Mouse (Mus musculus): Measurements from ENCODE around the gene Cacna1c. TPM values are rescaled to one million over a fixed set of nuclear protein-coding genes. Genes with fewer than 3 reads are reported as not detected.
A peak's percentile ranks its signal among the peaks of the same experiment; 100 is the strongest.

Gene Cacna1c
- total RNA-seq, 2 experiments from 2014 or later, result 60.6 to 70.9 TPM

DNA sequence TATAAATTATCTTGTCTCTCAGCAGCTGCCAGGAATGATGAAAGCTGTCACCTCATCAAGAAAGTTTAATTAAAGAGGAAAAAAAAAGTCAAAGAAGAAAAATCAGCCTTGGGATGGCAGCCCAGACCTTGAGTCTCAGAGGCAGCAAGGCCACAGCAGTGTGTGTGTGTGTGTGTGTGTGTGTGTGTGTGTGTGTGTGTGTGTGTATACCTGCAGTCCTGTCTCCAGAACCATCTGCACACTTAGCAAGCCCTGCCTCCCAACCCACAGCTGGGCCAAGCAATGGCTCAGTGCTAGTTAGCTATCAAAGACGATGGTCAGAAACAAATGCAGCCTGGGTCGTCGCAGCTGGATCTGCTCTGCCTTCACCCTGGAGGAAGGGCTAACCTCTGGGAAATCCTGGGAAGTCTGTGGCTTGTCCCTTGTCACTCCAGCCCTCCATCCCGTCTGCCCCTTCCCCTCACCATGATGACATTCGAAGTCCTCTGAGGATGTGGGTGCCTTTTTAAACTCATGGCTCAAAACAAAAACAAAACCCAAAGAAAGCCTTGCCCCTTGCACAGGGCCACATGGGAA, 378.2 kb downstream of the Cacna1c start:
- intact Hi-C loops (cut with DNase I), result no loop called here
- no peak for DNase-seq (ENCODE audit: low spot score in 2 of 2)

DNA sequence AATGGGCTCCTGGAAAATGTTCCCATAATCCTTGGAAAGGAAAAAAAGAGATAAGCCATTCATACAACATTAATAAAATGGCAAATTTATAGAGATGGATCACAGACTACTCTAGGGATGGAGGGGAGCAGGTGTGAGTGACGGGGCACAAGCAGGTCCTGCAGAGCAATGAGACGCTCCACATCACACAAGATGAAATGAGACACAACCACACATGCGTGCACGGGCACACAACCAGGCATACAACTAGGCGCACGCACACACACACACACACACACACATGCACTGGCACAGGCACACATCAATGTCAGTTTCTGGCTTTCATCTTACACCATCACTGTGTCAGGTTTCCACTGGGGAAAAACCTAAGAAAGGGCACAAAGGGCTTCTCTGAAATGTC, 380.0 kb downstream of the Cacna1c start:
- no peak for DNase-seq (ENCODE audit: low spot score in 2 of 2)
- intact Hi-C loops (cut with DNase I), result no loop called here

DNA sequence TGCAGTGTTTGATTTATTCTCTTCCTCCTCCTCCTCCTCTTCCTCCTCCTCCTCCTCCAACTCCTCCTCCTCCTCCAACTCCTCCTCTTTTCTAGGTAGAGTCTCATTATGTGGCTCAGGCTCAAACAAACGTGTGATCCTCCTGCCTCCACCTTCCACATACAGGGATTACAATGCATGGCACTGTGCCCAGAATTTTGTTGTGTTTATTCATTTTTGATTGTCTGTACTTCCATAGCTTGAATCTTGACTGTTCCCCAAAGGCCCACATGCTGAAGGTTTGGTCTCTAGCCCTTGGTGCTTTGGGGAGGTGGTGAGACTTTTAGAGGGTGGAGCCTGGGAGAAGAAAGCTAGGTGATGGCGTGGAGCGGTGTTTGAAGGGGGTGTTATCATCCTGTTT, 383.7 kb downstream of the Cacna1c start:
- intact Hi-C loops (cut with DNase I), result no loop called here
- DNase-seq (ENCODE audit: low spot score in 2 of 2), result no peak

DNA sequence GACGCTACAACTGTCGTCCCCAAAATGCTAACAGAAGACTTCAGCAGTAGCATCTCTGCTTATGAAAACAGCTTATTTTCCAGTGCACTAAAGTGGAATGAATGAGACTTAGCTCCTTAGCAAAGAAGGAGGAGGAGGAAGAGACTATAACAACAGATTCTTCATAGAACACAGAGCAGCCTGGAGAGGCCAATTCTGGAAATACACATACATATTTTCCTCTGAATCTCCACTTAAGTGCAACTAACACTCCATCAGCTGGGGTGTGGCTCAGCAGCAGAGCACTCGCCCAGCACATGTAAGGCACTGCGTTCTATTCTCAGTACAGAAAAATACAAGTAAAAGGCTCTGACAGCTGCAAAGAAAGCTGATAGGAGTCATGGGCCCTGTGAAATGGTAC, 384.2 kb downstream of the Cacna1c start:
- intact Hi-C loops (cut with DNase I), result no loop called here
- DNase-seq (ENCODE audit: low spot score in 2 of 2), result peak; percentile 31 to 71

DNA sequence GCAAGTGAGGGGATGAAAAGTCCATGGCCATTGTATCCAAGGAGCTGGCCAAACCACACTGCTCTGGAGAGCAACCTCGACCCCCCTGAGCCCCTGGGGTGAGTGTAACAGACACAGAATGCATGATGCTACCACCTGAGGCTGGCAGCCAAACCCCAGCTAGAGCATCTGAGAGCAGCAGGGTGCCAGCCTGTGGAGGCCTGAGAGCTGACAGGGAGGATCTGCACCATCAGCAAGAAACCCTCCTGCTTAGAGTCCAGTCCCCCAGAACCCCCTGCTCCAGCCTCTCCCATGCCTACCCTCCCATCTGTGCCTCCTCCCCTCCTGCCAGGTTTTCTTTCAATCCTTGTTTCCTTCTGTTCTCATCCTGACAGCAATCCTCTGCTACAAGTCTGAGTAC, 385.4 kb downstream of the Cacna1c start:
- DNase-seq (ENCODE audit: low spot score in 2 of 2), result no peak

DNA sequence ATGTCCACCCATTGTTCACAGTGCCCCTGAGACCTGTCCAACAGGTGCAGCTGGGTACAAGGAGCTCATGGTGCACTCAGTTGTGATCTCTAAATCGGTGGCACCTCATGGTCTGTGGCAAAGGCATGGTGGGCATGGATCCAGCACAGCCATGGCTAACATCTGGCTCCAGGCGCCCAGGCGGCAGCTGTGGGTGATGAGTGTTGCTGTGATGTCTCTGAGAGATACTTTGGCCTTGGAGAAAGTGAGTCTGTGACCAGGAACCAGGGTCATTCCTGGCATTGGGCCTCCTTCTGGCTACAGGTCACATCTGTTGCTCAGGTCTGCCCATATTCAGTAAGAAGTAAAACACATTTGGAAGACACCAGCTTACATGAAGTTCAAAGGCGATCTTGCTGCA, 391.1 kb downstream of the Cacna1c start:
- intact Hi-C loops (cut with DNase I), result no loop called here
- no peak for DNase-seq (ENCODE audit: low spot score in 2 of 2)

More for the DNA sequence above, 385.4 kb downstream of the Cacna1c start:
- intact Hi-C loops (cut with DNase I), result no loop called here

DNA sequence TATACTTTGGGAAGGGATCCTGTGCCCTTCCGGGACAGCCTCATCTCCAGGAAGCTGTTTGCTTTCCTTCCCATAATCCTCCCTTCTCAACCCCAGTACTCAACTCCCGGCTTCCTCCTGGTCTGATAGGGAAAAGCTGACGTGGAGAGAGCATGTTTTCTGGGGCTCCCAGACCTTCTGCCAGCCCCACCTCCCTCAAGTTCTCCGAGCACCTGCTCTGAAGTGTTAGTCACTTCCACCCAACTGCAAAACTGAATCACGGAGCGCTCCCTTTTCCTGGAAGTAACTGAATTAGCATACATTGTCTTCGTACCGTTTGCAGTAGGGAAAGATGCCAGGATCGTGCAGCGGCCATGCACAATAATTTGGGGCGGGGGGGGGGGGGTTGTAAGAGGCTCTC, 393.9 kb downstream of the Cacna1c start:
- peak in 1 of 2 experiments; percentile 72 for DNase-seq (ENCODE audit: low spot score in 2 of 2)
- intact Hi-C loops (cut with DNase I), result no loop called here

DNA sequence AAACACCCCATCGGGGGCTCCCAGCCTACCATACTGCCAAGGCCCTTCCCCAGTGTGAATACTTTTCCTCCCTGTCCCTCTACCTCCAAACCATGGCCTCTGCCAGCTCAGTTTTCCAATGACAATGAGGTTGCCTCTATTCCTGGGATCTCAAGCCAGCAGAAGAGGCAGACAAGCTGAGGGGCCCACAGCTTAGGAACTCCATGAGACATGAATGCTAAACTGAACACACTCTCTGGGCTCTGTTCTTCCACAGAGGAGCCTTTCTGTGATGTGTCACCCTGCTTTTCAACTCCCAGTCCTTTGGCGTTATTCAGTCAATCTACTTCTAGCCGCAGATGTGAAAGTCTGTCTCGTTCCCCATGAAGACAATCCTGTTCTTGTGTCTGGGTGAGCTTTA, 399.8 kb downstream of the Cacna1c start:
- intact Hi-C loops (cut with DNase I), result no loop called here
- no peak for DNase-seq (ENCODE audit: low spot score in 2 of 2)

DNA sequence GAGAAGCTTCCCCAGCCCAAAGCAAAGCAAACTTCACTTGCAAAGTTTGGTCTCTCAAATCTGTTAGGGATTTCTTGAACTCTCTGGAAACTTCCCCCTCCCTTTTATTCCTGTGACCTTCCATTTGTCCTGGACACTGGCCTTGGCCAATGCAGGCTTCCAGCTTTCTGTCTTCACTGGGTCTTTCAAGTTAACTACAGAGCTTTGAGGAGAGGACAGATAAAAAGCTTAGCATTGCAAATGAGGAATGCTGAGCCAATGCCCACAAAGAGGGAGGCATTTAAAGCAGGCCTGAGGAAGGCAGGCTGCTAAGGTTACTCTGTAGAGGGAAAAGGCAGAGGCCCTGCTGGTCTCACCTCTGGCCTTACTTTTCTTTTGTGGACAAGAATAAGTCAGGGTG, 400.5 kb downstream of the Cacna1c start:
- intact Hi-C loops (cut with DNase I), result no loop called here
- DNase-seq (ENCODE audit: low spot score in 2 of 2), result peak in 1 of 2 experiments; percentile 35

DNA sequence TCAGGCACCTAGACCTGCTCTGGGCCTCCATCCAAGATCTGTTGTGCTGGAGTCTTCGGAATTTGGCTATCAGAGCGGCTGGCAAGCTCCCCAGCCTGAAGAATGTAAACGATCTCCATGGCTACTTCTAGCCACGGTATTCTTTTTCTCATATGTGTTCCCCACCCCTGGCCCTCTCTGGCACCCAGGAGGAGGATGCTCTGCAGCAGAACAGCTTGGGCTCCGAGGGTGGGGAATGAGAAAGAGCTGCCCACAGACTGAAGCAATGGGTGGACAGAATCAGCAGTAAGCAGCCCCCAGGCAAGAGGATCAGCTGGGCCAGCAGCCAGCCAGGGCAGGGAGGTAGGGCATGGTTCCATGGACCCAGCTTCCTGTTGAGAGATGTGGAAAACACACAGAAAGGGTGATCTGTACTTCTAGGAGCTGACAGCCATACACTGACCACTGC, 404.3 kb downstream of the Cacna1c start:
- intact Hi-C loops (cut with DNase I), result no loop called here
- peak; percentile 45 to 74 for DNase-seq (ENCODE audit: low spot score in 2 of 2)

DNA sequence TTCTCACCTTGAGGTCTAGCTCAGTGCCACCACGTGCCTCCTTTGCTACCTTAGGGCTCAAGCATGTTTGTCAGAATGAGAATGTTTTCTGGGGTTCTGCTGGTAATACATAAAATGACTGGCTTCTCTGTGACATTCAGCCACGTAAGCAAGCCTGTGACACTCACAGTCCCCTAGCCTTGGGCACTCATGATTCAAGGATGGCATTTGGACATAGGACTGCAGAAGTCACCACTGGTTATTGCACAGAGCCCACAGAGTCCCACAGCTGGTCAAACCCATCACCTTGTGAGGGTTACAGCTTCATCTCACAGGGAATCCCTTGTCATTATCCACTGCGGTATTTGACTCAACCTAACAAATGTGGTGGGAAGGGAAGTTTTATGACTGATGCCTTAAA, 408.3 kb downstream of the Cacna1c start:
- intact Hi-C loops (cut with DNase I), result no loop called here
- no peak for DNase-seq (ENCODE audit: low spot score in 2 of 2)

DNA sequence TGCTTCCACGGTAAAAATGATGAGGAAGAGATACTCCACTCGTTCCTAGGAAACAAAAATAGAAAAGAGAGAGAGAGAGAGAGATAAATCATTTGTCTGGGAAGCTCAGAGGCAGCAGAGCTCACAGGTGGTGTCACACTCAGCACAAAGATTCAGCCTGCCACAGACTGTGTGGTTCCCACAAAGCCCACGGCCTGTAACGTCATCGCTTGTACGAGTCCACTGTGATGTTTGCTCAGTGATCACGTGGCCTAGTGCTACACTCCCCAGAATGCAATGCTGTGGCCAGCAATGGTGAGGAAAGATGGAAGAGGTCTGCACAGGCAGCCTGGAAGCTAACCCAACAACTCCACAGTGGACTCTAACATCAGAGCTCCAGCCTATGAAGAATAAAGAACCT, 415.9 kb downstream of the Cacna1c start:
- DNase-seq (ENCODE audit: low spot score in 2 of 2), result peak in 1 of 2 experiments; percentile 61
- intact Hi-C loops (cut with DNase I), result no loop called here

DNA sequence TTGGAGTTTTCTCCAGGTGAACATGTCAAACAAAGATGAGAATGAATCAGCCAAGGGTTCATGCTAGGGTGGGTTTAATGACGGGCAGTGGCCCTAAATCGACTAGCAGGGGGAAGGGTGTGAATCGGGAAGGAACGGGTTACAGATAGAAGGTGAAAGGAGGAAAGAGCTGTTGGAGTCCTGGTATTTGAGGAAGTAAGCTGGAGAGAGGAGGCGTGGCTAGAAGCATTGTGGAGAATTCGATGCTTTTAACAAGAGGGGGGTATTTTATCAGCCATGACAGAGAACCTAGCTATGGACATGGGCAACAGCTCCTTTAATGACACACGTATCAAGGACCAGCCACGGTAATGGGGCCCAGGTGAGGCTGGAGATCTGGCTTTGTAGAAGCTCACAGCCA, 417.0 kb downstream of the Cacna1c start:
- DNase-seq (ENCODE audit: low spot score in 2 of 2), result no peak
- intact Hi-C loops (cut with DNase I), result no loop called here

DNA sequence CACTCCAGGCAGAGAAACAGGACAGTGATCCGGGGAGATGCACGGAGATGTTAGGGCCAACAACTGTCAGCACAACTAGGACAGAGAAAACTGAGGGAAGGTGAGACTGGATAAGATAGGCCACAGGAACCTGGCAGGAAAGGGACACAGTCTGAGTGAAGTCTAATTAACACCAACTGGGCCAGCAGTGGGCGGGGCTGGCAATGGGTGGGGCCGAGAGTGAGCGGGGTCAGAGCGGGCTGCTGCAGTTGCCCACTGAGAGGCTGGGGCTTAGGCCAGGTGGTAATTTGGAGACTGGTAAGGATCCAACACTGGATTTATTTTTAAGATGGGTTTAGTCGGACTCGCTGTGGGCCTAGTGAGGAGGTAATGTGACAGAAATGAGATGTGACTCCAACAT, 418.8 kb downstream of the Cacna1c start:
- intact Hi-C loops (cut with DNase I), result no loop called here
- DNase-seq (ENCODE audit: low spot score in 2 of 2), result no peak

DNA sequence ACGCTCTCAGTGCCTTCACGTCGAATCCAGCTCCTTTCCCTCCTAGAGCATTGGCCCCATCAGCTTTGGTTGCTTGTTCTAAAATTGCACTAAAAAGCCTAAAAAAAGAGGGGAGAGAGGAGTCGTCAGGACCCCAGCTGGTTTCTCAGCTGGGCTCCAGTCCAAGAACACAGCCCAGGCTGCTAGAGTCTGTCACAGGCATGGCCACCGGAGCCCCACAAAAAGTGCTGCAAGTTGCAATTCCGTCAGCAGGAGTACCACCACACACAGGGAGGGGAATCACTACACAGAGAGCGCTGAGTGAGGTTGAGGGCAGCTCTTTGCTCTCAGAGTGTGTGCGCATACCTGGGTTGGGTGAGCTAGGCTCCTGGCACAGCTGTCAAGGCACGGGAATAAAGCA, 419.8 kb downstream of the Cacna1c start:
- no peak for DNase-seq (ENCODE audit: low spot score in 2 of 2)
- intact Hi-C loops (cut with DNase I), result no loop called here

DNA sequence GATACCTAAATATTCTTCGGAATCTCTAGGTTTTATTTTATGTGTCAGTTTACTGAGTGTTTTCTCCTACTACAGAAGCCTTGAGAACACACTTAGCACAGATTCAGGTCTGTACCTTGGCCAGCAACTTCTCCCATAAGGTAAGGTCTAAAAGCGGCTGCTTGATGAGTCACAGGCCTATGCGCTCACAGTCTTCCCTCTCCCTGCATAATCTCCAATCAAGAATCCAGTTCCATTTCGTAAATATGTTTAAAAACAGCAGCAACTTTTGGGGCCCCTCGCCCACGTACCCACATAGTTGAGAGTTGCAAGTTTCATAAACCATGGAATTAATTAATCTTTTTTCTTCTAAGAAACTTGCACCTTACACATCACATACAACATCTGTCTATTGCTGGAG, 423.6 kb downstream of the Cacna1c start:
- DNase-seq (ENCODE audit: low spot score in 2 of 2), result peak; percentile 36 to 85
- intact Hi-C loops (cut with DNase I), result no loop called here

DNA sequence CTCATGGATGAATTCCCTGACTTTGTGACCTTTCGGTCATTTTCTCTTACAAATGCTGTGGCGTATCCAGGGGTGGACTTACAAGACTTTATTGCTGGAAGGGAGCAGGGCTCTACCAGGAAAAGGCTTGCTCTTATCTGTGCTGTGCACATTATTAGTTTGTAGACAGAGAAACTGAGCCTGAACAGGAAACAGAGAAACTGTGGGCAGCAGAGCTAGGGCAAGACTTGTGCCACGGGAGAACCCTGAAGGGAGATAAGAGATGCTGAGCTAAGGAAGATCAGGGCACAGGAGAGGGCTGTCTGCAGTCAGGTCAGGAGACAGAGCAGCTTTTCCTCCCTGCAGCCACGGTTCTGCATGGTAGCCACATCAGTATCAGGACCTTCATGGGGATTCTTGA, 425.1 kb downstream of the Cacna1c start:
- intact Hi-C loops (cut with DNase I), result no loop called here
- no peak for DNase-seq (ENCODE audit: low spot score in 2 of 2)

DNA sequence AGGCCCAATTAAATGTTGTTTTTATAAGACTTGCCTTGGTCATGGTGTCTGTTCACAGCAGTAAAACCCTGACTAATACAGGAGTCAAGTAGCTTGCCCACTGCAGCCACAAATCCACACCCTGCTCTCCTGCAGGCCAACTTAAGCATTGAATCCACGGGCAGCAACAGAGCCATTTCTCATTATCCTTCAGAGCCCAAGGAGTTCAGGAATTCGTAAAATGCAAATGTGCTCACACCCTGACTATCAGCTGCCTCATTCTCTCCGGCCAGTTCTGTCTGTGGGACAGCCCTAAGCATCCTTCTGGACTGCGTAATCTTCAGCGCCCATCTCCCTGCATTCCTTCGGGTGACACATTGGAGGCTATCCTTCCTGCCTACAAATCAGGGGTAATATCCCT, 425.8 kb downstream of the Cacna1c start:
- intact Hi-C loops (cut with DNase I), result no loop called here
- DNase-seq (ENCODE audit: low spot score in 2 of 2), result no peak

DNA sequence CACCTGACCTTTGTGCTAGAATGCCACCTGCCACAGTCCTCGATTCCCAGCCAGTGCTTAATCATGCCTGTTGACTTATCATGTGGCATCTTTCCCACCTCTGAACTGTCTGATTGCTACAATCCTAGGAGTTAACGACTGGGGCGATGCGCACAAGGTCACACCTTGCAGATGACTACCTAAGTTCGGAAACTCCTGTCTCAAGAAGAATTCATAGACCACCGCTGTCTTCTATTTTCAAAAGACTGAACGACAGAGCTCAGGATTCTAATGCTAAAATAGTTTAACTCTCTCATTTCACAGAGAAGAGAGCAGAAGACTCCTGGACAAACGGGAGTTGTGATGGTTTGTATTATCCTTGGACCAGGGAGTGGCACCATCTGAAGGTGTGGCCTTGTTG, 426.4 kb downstream of the Cacna1c start:
- no peak for DNase-seq (ENCODE audit: low spot score in 2 of 2)
- intact Hi-C loops (cut with DNase I), result no loop called here

DNA sequence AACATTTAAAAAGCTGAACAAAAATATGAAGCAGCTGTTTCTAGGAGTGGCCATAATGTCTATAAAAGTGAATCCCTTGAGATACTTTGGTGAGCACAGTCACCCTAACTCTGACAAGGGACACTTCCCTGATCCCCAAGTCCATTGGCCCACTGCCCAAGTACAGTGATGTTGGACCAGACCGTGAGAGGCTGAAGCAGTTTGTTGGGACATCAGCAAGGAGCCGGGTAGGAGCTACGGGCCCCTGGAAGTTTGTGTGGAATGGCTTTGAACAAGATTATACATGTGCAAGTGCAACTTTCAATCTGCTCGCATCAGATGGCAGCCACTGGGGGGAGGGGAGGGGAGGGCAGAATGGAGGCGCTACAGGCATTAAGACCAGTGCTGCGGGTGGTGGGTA, 428.5 kb downstream of the Cacna1c start:
- no peak for DNase-seq (ENCODE audit: low spot score in 2 of 2)
- intact Hi-C loops (cut with DNase I), result no loop called here

DNA sequence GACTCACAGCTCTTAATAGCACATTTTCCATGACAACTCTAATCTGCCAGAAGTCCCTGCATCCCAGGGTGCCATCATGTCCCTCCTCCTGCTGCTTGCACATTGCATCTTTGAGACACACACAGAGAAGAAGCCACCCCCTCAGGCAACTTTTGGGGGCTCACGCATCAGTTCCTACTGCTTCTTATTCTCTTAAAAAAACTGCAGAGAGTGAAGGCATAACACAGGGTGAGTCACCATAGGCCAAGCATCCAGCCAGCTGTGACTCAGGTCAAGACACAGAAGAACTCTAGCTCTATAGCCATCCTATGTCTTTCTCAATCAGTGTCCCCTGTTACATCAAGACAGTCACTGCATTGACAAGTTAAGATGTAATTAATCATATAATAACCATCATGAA, 431.0 kb downstream of the Cacna1c start:
- peak in 1 of 2 experiments; percentile 21 for DNase-seq (ENCODE audit: low spot score in 2 of 2)
- intact Hi-C loops (cut with DNase I), result no loop called here

DNA sequence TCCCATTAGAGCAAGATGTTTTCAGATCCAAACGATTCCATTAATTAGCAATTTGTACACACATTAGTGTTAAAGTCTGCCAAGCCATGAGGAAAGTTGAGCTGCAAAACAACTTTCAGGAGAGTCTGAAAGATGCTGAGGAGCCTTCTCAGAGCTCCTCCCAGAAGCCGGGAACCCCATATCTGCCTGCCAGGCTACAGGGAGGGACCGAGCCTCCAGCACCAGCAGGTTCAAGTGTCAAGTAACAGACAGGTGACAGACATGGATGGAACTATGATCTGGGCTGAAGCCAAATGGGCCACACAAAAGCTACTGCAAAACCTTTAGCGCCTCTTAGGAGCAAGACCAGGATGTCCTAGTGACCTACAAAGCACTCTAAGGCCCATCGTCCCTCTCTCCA, 437.2 kb downstream of the Cacna1c start:
- DNase-seq (ENCODE audit: low spot score in 2 of 2), result no peak
- intact Hi-C loops (cut with DNase I), result no loop called here

Data from left cerebral cortex, postnatal 25 days (tissue).